8 mouse cellular contexts compared by ENCODE assay signal in the genomic region with DNA sequence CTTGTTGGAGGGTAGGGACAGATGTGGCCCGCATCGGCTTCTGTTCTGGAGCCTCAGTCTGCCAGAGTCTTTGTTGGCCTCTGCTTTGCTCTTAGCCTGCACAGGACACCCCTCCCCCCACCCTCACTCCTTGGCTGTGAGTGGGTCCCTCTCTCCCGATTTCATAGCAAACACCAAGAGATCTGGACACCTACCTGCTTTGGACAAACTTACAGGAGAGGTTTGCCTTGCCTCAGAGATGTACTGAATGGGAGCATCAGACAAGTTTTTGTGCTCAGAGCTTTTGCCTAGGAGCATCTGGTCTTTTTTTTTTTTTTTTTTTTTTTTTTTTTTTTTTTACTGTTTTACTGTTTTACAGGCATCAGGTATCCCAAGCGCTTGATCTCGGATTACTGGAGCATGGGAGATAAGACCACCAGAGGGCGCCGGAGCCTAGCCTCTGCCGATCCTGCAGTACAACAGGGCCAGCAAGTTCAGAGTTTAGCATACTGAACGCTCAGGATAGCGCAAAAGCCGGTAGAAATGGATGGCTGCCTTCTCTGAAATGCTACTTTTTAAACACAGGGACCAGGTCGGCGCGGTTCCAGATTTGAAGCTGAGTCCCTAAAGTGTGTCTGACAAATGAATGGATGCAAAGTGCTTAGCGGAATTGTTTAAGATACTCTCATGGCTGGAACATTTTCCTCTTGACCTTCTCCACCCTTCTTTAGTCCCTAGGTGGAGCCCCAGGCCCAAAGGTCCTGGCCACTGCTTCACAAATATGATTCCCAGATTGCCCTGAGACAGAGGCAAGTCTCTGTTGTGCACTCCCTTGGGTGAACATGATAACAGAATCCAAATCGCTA. TPM values are rescaled to one million over a fixed set of nuclear protein-coding genes. Genes with fewer than 3 reads are reported as not detected.
DNase-seq lines count a peak whose midpoint lies in the region; ATAC-seq and TF ChIP-seq lines count a peak whose summit lies in the region.

No protein-coding gene starts in this region.

- peaks cover 12% of the 10 kb centered on the region; the same call in 1 of the 2 replicates for H3K4me1 ChIP-seq in forebrain, postnatal 0 days (ENCODE audit: insufficient read depth)
- H3K4me1 ChIP-seq in liver, postnatal 0 days (ENCODE audit: insufficient read depth): peaks cover 5% of the 10 kb centered on the region; the same call in 1 of the 2 replicates

- no peak overlapping the region for H3K27ac ChIP-seq in forebrain, postnatal 0 days (ENCODE audit: low read depth, low read length)
- H3K27ac ChIP-seq in liver, postnatal 0 days (ENCODE audit: low read depth): 0 out of 2 replicates have a peak overlapping the region, but pooled peaks have one; percentile 78

- no peak for TF ChIP-seq EP300 in liver, postnatal 0 days (IDR thresholded peaks at IDR 0.05; ENCODE audit: low read depth)

- TF ChIP-seq CTCF in forebrain, postnatal 0 days (IDR thresholded peaks at IDR 0.05; ENCODE audit: low read depth): peak; percentile 85
- TF ChIP-seq CTCF in liver, postnatal 0 days (IDR thresholded peaks at IDR 0.05; ENCODE audit: low read depth): peak; percentile 79

- no peak overlapping the region for H3K9ac ChIP-seq in forebrain, postnatal 0 days
- no peak overlapping the region for H3K9ac ChIP-seq in liver, postnatal 0 days (replicated peaks)

- H3K4me3 ChIP-seq in forebrain, postnatal 0 days (ENCODE audit: low read depth, low read length): no peak overlapping the region
- no peak overlapping the region for H3K4me3 ChIP-seq in liver, postnatal 0 days (ENCODE audit: low read depth, low read length)

- peak; percentile 91 for ATAC-seq in forebrain, postnatal 0 days
- ATAC-seq in liver, postnatal 0 days: peak; percentile 44

- H3K4me2 ChIP-seq in forebrain, postnatal 0 days (ENCODE audit: low read depth): peak overlapping the region; percentile 94; the same call in 1 of the 2 replicates
- H3K4me2 ChIP-seq in liver, postnatal 0 days (ENCODE audit: low read depth, low read length): peak overlapping the region; percentile 69

- H3K9me3 ChIP-seq in forebrain, postnatal 0 days (ENCODE audit: low read length): no peaks in the 10 kb centered on the region
- no peaks in the 10 kb centered on the region for H3K9me3 ChIP-seq in liver, postnatal 0 days (ENCODE audit: low read length)

- 2% methylated on average over 16 of the region's 16 CpGs for WGBS in forebrain, postnatal 0 days
- WGBS in liver, postnatal 0 days (ENCODE audit: insufficient replicate concordance): 4% methylated on average over 16 of the region's 16 CpGs

- H3K36me3 ChIP-seq in forebrain, postnatal 0 days (ENCODE audit: insufficient read depth): no peaks in the 10 kb centered on the region
- no peaks in the 10 kb centered on the region for H3K36me3 ChIP-seq in liver, postnatal 0 days (replicated peaks; ENCODE audit: insufficient read depth, low read length)

- peaks cover 23% of the 10 kb centered on the region for H3K27me3 ChIP-seq in forebrain, postnatal 0 days (ENCODE audit: insufficient read depth, low read length)
- H3K27me3 ChIP-seq in liver, postnatal 0 days (ENCODE audit: insufficient read depth, low read length): peaks cover 23% of the 10 kb centered on the region

- DNase-seq in ES-CJ7 (ENCODE audit: low read depth, low spot score): peak; percentile 95
- peak; percentile 67 for DNase-seq in cerebellum, adult 11-12 months
- DNase-seq in forebrain, postnatal 0 days: peak; percentile 89
- DNase-seq in heart, postnatal 36 days: peak; percentile 85 to 90
- DNase-seq in layer of hippocampus, adult 18-20 months (ENCODE audit: low spot score in 2 of 2): peak; percentile 74 to 94
- DNase-seq in liver, postnatal 0 days: peak; percentile 85
- DNase-seq in ovary, adult 18-20 months (ENCODE audit: low spot score): peak; percentile 63
- peak; percentile 83 for DNase-seq in thymus, postnatal 4 days

- intact Hi-C loops in heart, postnatal 36 days (cut with DNase I): loop anchor here (1.0 to 5.0 kb wide), 5 partner anchors 200 to 658 kb away; no protein-coding TSS in a partner anchor

RNA-seq across cellular contexts. Expression of gene Cxcl12, which starts 1.5 kb away (rescaled TPM):
- 26.5 and 32.0 TPM in 2 replicates for total RNA-seq in forebrain, postnatal 0 days (2014; rRNA removed)
- polyA plus RNA-seq in forebrain, postnatal 0 days (2015; fragmentation: Nextera tagmentation; extraction: Ambion mirVana): 70.7 and 99.6 TPM in 2 replicates
- 100 to 1,000 TPM in 1 of 2 experiments, 10 to 100 TPM in 1; 99.5 to 115 TPM for total RNA-seq in heart, postnatal 36 days (2021)
- total RNA-seq in layer of hippocampus, adult 18-20 months (2021): 10 to 100 TPM; 45.3 to 46.3 TPM
- polyA plus RNA-seq in liver, postnatal 0 days (2015; fragmentation: Nextera tagmentation; extraction: Ambion mirVana): 124 and 135 TPM in 2 replicates
